Mouse (Mus musculus): ENCODE data around the gene Josd1.
A peak's percentile ranks its signal among the peaks of the same experiment; 100 is the strongest.
"Not testable (repeated sequence)": the region's sequence is repeated elsewhere in the genome, so short reads cannot be mapped to it uniquely, and the experiment has no call there.

Gene Josd1

DNA sequence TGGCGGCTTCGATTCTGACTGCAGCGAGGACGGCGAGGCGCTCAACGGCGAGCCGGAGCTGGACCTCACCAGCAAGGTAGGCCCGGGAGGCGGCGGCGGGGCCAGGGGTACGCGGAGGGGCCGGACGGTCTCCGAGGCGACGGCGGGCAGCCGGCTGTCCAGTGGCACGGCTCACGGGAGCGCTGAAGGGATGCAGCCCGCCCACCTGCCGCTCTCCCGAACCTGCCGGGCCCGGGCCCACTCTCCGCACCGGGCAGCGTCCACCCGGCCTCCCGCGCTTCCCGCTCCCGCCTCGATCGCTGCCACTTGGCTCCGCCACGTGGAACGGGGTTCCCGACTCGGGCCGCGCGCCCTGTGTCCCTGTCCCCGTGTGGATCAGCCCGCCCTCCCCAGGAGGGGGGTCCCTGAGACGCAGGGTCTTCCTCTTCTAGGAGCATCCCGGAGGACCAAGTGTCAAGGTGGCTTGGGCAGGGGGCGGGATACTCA, 3.3 kb upstream of the Josd1 start:
- DNase-seq = peak in 1 of 2 experiments; percentile 45

DNA sequence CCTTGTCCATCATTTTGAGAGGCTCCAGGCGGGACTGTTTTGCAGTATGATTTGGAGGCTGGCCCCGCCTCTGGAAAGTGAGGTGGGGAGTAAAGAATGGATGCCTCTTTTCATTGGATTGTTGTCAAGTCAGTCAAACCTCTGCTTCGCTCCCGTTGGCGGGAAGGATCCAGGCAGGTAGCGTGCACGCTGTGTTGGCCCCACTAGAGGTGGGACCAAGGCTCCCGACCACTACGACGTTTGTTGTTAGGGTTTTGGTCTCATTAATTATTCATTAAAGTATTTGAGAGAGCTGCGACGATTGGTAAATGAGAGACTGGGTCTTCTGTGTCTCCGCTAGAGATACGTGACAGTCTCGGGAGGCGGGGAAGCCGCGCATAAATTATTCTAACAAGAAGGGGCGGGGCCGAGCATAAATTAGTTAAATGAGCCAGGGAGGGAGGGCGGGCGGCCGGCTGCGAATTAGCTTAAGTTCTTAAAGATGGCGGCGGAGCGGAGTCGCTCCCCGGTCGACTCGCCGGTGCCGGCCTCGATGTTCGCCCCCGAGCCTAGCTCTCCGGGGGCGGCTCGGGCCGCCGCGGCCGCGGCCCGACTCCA, 2.8 kb upstream of the Josd1 start, which contains the start of gene Gtpbp1:
Gtpbp1 (plus strand) TSS at position 420 of the 597 bp plus-strand sequence.
- DNase-seq = peak; percentile 88 to 92

DNA sequence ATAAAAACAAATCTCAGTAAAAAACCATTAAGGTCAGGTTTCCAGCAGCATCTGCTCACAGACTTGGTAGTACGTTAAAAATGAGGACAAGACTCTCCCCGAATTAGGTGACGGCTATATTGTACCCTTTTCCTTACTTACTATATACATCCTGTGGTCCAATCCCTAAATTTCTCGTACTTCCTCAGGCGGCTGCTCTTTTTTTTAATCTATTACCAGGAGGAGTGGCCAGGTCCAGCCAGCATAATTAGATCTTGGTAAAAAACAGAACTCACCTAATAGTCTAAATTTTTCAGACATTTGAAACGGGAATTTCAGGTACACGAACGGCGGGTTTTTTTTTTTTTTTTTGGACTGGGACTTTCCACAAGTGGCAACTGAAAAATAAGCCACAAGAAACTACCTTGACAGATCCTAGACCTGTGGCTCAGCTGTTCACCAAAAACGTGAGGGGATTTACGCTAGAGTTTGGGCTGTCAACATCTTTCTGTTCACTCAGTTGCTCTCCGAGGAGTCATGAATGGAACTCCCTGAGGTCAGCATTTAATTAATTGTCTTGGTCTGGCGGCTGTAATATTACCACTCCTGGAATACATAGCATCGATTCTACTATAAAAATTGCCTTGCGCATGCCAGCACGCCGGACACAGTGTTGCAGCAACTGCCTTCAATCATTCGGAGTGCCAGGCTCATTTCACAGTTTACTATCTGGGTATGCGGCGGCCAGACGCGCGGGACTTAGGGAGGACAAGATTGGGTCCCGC, 2.1 kb upstream of the Josd1 start:
- no peak for DNase-seq

DNA sequence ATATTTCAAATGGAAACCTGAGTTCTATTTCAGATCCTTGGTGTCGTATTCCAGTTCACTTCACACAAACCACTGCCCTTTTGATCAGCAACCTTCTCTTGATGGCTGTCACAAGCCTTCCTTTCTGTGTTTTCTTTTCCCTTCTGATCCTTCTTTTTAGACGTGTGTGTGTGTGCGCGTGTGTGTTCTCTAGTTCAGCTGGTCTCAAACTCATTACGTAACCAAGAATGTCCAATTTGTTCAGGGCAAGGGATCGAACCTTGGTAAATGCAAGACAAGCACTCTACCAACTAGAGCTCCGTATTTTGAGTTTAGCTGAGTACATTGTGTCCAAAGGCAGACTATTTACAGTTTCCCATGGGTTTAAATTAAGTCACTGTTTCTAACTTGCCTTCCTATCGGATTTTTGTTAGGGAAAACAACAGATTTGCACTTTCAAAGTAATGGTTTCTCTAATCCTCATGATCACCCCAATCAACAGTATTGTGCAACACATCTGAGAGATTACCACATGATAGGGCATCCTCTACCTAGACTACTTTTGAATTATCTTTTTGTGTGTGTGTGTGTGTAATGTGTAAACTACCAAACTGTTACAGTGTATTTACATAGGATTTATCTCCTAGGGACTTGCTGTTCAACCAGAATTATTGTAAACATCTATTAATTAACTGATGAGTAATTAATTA, 693 bp upstream of the Josd1 start:
- DNase-seq = no peak

DNA sequence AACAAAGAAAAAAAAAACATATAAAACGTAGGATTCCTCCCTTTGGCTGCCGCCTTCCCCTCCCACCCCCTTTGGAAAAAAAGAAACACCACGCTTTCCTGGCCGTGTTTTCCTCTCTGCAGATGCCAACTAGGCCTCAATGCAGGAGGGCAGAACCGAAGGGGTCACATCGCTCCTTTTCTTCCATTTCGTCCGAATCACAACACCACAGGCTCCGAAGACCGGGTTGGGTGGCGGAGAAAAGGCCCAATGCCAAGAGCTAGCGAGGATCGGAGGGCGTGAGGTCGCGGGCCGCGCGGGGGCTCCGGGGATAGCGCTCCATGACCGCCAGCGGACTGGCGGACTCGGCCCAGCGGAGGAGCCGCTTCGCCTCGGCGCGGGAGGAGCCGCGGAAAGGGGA, 544 bp downstream of the Josd1 start:
- no peak for DNase-seq

DNA sequence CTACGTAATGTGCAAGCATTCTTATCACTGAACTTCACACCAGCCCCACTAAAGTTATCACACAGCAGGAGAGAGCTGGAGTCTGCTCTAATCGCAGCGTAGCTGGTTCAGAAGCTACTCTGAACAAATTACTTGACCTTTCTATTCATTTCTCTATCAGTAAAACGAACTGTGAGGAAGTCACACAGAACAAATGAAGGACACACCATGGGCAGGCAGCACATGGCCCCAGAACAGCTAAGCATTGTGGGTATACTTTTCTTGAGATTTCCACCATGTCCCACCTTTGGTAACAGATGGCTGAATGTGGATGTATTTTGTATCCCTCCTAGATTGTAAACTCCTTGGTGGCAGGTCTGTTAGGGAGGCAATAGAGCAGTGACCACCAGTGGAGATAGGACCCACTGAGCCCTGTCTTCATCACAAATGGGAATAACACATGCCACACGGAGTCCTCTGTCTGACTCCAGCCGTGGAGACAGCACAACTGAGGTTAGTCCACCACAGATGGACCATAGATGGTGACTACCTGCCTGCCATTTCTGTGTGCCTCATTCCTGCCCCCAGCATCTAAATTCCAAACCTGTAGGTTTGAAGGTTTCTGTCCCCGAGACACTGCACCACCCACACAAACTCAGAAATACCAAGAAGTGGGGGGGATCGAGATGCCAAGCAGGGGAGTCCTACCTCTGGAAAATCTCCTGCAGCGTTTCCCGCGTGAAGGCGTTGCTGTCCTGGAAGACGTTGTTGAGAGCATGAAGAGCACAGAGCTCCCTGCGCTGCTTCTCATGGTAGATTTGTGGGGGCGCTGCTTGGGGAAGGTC, 1.5 kb downstream of the Josd1 start:
- DNase-seq = no peak

DNA sequence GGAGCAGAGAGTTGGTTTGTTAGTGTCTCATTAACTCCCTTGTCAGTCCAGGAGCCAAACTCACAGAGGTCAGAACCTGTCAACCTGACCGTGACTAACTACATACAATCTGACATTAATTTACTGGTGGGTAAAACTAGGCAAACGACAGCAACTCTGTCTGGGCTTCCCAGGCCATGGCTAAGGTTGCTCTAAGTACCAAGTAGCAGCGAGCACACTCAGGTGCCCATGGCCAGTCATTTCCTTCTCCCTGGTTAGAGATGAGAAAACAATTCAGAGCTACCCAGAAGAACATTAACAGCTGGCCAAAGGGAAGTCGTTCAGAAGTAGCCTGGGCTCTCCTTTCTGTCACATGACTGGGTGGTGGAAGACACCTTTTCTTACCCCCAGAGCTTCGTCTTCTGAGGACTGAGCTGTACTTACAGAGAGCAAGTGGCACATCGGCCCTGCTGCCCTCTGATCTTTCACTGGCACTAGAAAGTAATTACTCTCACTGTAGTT, 2.5 kb downstream of the Josd1 start:
- no peak for DNase-seq

DNA sequence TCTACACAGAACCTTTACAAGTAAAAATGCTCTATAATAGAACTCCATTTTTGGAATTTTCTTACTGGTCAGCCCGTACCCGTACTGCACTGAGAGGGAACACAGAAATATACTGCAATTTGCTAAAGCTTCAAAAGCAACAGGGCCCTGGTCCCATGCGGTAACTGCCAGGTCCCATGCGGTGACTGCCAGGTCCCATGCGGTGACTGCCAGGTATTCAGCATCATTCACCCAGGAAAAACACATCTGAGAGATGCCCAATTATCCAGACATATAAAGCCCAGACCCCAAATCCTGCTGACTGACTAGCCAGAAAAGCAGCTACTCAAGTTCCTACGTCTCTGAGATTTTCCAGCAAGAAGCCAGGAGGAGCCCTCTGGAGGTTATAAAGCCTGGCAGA, 3.1 kb downstream of the Josd1 start:
- DNase-seq = no peak

DNA sequence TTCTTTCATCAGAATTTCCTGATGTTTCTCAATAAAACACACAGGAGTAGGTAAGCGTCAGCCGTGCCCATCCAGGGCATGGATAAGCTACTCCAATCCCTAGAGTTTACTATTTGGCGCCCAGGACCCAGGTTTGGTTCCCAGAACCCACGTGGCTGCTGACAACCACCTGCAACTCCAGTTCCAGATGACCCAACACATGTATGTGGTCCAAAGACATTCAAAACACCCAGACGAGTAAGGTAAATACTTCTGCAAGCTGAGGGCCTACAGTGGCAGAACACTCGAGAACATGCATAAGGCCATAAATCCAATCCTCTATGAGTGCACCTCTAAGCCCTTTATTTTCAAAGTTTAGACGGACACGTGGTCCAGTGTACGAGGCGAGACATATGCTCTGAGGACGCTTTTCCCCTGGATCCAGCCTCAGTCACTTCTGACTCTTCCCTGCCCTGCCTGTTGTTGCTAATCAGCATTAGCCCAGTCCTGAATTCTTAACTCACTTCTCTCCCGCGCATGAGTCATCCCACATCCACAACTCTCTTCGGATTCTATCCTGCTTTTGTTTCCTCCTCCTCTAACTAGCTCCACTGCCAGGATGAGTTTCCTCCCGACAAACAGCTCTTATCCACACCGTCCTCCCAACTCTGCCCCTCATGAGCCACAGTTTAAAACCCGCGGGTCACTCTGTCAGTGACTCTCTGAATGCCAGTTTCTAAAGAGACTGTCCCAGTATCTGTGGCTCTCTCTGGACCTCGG, 3.8 kb downstream of the Josd1 start:
- DNase-seq = no peak

DNA sequence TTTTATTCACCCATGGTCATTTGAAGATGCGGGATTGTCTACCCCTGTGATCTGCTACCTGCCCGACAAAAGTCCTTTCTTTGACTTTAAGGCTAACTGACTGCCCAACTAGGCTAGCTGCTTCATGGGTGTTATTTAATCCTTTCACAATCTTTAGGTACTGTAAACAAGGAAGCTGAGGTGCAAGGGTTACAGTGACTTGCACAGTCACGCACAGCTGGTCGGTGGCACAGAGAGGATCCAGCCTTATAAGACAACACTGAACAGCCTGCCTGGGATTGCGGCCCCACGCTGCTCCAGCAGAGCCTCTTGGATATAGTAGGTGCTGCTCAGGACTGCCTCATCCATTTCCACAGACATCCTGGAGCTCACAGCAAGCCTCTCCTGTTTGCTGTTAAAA, 4.6 kb downstream of the Josd1 start:
- no peak for DNase-seq

DNA sequence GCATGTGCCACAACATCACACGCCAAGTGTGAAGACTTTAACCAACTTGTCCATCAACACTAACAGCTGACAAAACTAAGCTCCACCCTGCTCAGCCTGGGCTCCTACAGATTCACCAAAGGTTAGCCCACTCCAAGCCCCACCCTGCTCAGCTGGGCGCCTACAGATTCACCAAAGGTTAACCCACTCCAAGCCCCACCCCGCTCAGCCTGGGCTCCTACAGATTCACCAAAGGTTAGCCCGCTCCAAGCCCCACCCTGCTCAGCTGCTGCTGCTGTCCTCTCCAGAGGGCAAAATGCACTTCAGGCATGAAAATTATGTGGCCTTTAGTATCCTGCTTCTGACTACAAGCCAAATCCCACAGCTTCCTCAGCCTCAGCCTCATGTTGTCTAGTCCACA, 5.7 kb downstream of the Josd1 start:
- DNase-seq = no peak

DNA sequence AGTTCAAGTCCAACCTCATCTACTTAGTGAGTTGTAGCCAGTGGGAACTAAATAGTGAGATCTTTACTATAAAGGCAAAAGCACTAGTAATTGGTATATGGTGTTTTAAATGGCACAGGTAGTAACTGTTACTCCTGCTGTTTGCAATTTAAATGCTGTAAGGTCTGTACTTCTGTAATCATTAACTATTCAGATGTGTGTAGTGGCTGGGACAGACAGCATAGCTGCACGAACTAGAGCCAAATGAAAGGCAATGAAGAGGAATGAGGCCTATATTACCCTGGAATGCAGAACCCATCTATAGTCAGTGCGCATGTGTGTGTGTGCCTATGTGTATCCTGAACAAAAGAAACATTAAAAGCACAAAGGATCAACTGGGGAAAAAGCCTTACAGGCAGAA, 9.8 kb downstream of the Josd1 start:
- no peak for DNase-seq

DNA sequence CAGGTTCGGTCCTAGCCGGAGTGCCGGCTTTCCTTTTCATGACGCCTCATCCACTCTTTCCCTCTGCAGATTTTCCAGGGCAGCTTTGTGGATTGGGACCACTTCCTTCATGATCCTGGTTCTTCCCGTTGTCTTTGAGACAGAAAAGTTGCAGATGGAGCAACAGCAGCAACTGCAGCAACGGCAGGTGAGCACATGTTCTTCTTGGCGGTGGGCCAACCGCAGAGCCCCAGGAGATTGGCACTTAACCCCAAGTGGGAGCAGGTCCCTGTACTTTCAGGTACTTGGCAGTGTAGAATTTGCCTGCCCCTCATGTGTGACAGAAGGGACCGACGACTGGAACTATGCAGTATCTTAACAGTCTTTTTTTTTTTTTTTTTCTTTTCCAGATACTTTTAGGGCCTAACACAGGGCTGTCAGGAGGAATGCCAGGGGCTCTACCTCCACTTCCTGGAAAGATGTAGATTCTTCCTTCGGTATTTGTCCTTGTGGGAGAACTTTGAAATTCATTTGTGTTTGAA, 15.8 kb downstream of the Josd1 start:
- DNase-seq = not testable (repeated sequence)

DNA sequence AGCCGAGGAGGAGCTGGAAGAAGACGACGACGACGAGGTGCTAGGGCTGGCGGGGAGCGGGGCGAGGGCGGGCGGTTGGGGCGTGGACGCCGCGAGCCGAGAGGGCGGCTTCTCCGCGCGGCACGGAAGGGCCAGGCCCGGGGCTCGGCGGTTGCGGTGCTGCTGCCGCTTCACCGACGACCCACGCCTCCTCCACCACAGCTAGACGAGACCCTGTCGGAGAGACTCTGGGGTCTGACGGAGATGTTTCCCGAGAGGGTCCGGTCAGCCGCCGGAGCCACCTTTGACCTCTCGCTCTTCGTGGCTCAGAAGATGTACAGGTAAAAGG, 16.8 kb downstream of the Josd1 start:
- no peak for DNase-seq

DNA sequence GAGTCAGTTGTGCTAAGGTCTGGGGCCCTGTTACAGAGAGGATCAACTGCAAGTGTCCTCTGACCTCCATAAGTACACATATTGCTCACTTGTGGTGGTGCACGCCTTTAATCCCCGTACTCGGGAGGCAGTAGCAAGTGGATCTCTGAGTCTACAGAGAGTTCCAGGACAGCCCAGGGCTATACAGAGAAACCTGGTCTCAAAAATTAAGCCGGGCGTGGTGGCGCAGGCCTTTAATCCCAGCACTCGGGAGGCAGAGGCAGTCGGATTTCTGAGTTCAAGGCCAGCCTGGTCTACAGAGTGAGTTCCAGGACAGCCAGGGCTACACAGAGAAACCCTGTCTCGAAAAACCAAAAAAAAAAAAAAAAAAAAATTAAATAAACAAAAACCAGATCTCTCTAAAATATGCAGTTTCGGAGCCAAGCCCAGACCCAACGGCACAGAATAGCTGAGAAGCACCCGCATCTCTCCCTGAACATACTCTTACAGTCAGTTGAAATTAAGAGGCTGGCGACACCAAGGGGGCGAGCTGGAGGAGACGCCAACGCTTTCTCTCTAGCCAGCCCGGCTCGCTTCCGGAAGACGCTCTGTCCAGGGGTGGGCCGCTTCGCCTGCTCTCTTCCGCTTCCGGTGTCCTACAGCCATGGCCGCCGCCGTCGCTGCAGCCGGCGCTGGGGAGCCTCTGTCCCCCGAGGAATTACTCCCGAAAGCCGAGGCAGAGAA, 17.3 kb downstream of the Josd1 start, which contains the start of gene Tomm22:
Tomm22 (plus strand) TSS at position 613 of the 723 bp plus-strand sequence.
- DNase-seq = peak; percentile 79 to 82

DNA sequence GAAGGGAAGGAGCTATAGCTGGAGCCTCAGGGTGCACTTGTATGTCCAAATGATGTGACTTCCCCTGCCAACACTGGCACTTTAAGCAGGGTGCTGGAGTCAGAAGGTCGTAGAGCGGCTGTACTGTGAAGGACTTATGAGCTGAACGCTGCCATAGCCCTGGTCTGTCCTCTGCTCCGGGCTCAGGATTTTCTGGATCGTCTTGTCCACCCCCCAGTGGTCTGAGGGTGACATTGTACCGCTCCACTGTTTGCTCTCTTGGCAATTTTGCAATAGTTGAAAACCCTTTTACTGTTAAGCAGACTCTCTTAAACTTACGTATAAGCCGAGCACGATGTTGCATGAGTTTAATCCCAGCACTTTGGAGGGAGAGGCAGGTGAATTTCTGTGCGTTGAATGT, 18.5 kb downstream of the Josd1 start:
- DNase-seq = no peak

DNA sequence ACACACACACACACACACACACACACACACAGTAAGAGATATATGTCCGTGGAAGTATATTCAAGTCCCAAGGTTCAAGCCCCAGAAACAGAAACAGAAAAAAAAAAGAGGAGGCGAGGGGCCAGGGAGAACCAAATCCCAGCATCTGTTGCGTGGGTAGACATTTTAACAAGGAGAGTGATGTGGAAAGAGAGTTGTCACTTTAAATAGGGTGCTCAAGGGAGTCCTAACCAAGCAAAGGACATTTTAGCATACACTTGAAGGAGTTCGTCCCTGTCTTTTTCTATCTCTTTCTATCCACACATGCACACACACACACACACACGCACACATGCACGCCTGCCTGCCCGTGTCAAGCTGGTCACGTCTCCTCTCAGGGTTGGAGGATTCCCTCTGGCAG, 23.1 kb downstream of the Josd1 start:
- no peak for DNase-seq

DNA sequence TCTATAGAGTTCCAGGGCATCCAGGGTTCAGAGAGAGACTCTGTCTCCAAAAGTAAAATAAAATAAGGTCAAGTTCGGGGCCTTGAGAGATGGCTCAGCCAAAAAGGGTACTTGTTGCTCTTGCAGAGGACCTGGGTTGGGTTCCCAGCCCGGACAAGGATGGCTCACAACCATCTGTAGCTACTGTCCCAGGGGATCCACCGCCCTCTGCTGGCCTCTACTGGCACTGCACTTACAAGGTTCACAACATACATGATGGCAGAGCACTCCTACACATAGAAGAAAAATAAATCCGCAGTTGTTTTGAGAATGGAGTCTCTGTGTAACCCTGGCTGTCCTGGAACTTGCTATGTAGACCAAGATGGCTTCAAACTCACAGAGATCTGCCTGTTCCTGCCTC, 25.9 kb downstream of the Josd1 start:
- DNase-seq = peak in 1 of 2 experiments; percentile 54

DNA sequence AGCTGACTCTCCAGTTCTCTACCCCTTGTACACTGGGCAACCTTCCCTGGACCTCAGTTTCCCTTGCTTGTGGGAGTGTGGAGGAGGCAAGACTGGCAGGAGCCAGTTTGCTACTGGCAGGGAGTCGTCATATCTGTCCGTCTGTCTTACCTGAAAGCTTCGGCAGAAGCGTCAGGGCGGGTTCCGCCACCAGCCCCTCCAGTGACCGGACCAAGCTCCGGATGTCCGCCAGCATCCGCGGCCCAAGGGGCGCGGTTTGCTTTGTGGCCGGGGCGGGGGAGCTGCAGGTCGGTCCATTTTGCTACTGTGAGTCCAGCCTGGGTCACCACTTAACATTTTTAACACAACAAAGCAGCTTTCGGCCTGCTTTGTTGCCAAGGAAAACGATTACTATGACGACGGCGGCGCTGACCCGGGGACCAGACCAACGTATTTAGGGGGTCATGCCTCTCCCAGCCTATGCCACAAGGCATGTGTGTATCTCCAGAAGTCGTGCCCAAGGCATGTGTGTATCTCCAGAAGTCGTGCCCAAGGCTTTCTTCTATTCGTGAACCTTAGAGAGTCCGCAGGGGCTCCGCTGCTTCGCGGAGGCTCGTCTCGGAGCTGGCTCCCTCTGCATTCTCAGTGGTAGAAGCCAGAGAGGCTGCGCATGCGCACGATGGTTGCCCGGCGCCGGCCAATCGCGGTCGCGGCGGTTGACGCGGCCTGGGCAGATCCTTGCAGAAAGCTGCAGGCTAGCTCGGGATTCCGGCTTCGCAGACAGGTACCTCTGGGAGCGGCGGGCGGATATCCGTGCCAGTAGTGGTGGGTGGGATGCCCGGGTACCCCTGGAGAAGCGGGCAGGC, 29.0 kb downstream of the Josd1 start, which contains the start of the genes Fam227a and Cby1:
Fam227a (minus strand) TSS at position 426 of the 845 bp plus-strand sequence.
Cby1 (plus strand) TSS at position 669 of the 845 bp plus-strand sequence.
- DNase-seq = peak; percentile 87 to 92
